Mouse (Mus musculus): ENCODE data around the gene Gap43.

DNA sequence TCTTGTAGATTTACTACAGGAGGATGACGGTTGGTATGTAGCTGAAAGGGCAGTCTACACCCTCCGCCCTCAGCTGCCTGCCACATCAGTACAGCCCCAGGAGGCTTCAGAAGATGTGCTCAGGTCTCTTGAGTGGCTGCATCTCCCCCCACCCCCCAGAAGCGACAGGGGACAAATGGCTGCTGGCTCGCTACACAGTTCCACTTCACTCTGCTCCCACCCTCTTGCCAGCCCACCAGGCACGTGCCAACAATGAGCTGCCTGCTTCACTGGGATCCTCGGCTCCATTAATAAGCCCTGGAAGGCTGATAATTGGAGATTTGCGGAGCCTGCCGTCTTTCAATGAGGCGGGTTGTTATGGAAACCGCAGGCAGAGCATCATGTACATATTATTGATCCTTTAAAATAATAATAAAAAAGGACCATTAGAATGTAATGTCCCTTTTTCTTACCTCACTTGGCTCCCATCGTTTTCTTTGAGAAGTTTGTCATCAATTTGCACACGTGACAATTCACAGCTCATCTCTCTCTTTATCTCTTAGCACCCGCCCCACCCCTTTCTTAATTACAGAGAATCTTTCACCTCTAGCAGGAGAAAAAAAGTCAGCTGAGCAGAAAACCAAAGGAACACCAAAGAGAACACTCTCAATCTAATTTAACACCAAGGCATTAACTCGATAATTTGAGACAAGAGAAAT, 64.8 kb downstream of the Gap43 start:
- no peak for TF ChIP-seq POLR2A (IDR thresholded peaks at IDR 0.05; ENCODE audit: low read depth, low read length)
- no peak for TF ChIP-seq CTCF (IDR thresholded peaks at IDR 0.05; ENCODE audit: extremely low read depth, insufficient read depth, insufficient read length, insufficient replicate concordance)
